Mouse (Mus musculus) liver, embryonic 15.5 days (tissue): ENCODE measurements around the gene Zdhhc25. TPM values are rescaled to one million over a fixed set of nuclear protein-coding genes. Genes with fewer than 3 reads are reported as not detected.

Experiments
- ATAC-seq: fragments of 200-750 bp; cut with Nextera tagmentation; 2 replicates; pipeline ENCODE4 v1.8.0; 2017; ENCODE audit warnings: moderate number of reproducible peaks, mild to moderate bottlenecking, moderate library complexity; ENCODE audit not compliant: insufficient read depth
- H3K27ac ChIP-seq: fragments of 300-500 bp; sonication (generic); replicated peaks from 2 replicates; pipeline ENCODE4 v1.5.1; 2015; ENCODE audit warnings: mild to moderate bottlenecking, inconsistent platforms
- H3K27me3 ChIP-seq: fragments of 300-500 bp; sonication (generic); 2 replicates; pipeline ENCODE4 v1.6.1; 2015; ENCODE audit warnings: mild to moderate bottlenecking, inconsistent platforms
- H3K36me3 ChIP-seq: fragments of 300-500 bp; sonication (generic); replicated peaks from 2 replicates; pipeline ENCODE4 v1.6.1; 2015; ENCODE audit warnings: moderate library complexity, mild to moderate bottlenecking, inconsistent platforms
- H3K4me1 ChIP-seq: fragments of 300-500 bp; sonication (generic); replicated peaks from 2 replicates; pipeline ENCODE4 v1.6.1; 2015; ENCODE audit warnings: inconsistent platforms
- H3K4me2 ChIP-seq: fragments of 300-500 bp; sonication (generic); 2 replicates; pipeline ENCODE4 v1.6.1; 2015; ENCODE audit warnings: moderate library complexity, mild to moderate bottlenecking, inconsistent platforms
- H3K4me3 ChIP-seq: fragments of 300-500 bp; sonication (generic); replicated peaks from 2 replicates; pipeline ENCODE4 v1.5.1; 2015; ENCODE audit warnings: mild to moderate bottlenecking, inconsistent platforms
- H3K9ac ChIP-seq: fragments of 300-500 bp; sonication (generic); 2 replicates; pipeline ENCODE4 v1.6.1; 2015; ENCODE audit warnings: moderate library complexity, mild to moderate bottlenecking, inconsistent platforms
- H3K9me3 ChIP-seq: fragments of 300-500 bp; sonication (generic); replicated peaks from 2 replicates; pipeline ENCODE4 v1.6.1; 2016; ENCODE audit warnings: inconsistent platforms
- WGBS: fragments of 180-500 bp; shearing (Covaris S2); methylation state at CpG from one replicate; pipeline ENCODE4 v1.1.7; 2015; ENCODE audit warnings: mixed read lengths; ENCODE audit not compliant: insufficient replicate concordance; 5-methylcytosine and 5-hydroxymethylcytosine counted together
- polyA plus RNA-seq: library from polyadenylated mRNA; unstranded; fragments of >200 nt; fragmentation: Nextera tagmentation; extraction: Ambion mirVana; gene quantifications from 2 replicates; pipeline ENCODE4 v1.2.1, GENCODE M21; 2015

Gene Zdhhc25
- polyA plus RNA-seq: not detected in 2 replicates

DNA sequence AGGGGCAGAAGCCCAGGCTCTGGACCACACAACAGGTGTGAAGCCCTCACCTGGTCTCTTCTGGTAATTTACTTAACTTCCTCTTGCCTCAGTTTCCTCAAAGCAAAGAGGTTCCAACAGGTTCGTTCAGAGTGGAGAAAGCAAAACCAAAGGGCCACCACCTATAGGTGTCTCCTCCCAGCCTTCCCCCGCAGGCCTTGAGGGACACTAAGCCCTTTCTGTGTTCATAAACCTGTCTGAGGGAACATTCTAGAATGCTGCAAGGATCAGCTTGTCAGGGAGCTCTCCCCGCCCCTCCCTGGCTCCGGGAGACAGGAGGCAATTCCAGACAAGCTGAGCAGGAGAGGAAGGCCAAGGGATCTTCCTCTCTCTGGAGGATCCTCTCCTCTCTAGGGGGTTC is at the start of gene Zdhhc25:
TSS of gene Zdhhc25 (plus strand) at position 301 of the 400 bp plus-strand sequence.
- Histone ChIP-seq H3K27ac (no peak within 1 kb of the TSS), H3K4me2 (no peak within 1 kb of the TSS), H3K9ac (no peak within 1 kb of the TSS), H3K4me1 (no peaks in the 10 kb centered on the region), H3K4me3 (no peak within 1 kb of the TSS), H3K9me3 (no peaks in the 10 kb centered on the region), H3K36me3 (no peaks in the 10 kb centered on the region), H3K27me3 (no peaks in the 10 kb centered on the region)
- ATAC-seq: no peak
- 58% methylated on average over 4 of the region's 4 CpGs for WGBS

DNA sequence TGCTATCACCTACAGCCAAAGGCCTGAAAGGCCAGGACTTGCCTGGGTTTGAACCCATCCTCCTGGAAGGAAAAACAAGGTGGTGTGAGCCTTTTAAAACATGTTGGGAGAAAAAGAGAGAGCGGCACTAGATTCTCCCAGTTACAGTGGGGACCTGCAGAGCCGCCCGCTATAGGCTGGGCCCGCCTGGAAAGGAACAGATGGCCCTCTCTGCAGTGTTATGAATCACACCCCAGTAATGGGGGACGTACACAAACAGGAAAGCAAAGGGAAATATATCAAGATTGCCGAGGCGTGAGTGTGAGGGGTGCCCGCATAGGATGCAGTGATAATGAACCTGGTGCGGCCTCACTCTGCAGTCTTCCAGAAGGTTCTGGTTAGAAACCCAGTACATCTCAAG is 47.2 kb upstream of the Zdhhc25 start:
- no peak overlapping the region for H3K4me2 ChIP-seq
- no peak overlapping the region for H3K9ac ChIP-seq
- no peaks in the 10 kb centered on the region for H3K9me3 ChIP-seq
- no peaks in the 10 kb centered on the region for H3K27me3 ChIP-seq
- H3K27ac ChIP-seq: no peak overlapping the region
- WGBS: 72% methylated on average over 9 of the region's 9 CpGs
- ATAC-seq: no peak
- H3K36me3 ChIP-seq: no peaks in the 10 kb centered on the region
- no peak overlapping the region for H3K4me3 ChIP-seq
- no peaks in the 10 kb centered on the region for H3K4me1 ChIP-seq

DNA sequence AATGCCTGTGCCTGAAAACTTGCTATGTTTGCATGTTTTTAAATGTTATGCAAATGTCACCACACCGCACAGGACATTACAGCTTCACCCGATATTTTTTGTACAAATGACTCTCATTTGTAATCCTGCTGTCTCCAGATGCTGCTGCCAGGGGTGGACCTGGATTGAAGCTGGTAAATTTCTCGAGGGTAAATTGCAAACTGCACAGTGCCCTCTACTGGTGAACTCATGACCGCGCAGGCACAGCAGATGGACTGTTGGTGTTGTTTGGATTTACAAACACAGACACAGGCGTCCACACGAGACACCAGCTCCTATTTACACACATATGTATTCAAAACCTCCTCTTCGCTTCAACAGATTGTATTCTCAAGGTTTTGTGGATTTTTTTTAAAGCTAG is 44.6 kb upstream of the Zdhhc25 start:
- ATAC-seq: no peak
- Histone ChIP-seq H3K36me3 (no peaks in the 10 kb centered on the region), H3K4me2 (no peak overlapping the region), H3K4me3 (no peak overlapping the region), H3K27ac (no peak overlapping the region), H3K9ac (no peak overlapping the region), H3K4me1 (no peaks in the 10 kb centered on the region), H3K27me3 (no peaks in the 10 kb centered on the region), H3K9me3 (no peaks in the 10 kb centered on the region)
- WGBS: 16% methylated on average over 8 of the region's 8 CpGs

DNA sequence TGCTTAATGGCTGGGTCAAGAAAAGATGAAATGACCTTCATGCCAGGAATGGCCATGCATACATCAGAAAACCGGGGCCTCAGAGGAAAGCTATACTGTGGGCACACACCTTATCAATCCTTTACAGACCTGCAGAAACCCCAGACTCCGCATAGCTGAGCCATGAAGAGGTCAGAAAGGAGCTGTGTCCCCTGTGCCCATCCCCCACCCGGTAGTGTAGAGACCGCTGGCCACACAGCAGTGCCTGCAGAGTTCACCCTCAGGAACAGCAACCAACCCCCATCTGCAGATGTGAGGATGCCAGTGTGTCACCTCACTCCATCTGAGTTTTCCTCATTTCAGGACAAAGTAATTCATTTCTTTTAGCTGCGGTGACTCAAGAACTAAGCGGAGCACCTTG is 39.5 kb upstream of the Zdhhc25 start:
- Histone ChIP-seq H3K9me3 (no peaks in the 10 kb centered on the region), H3K4me2 (no peak overlapping the region), H3K4me3 (no peak overlapping the region), H3K27ac (no peak overlapping the region), H3K27me3 (peaks cover 4% of the 10 kb centered on the region; the same call in 1 of the 2 replicates), H3K9ac (no peak overlapping the region), H3K36me3 (no peaks in the 10 kb centered on the region), H3K4me1 (no peaks in the 10 kb centered on the region)
- no peak for ATAC-seq
- 54% methylated on average over 6 of the region's 6 CpGs for WGBS

DNA sequence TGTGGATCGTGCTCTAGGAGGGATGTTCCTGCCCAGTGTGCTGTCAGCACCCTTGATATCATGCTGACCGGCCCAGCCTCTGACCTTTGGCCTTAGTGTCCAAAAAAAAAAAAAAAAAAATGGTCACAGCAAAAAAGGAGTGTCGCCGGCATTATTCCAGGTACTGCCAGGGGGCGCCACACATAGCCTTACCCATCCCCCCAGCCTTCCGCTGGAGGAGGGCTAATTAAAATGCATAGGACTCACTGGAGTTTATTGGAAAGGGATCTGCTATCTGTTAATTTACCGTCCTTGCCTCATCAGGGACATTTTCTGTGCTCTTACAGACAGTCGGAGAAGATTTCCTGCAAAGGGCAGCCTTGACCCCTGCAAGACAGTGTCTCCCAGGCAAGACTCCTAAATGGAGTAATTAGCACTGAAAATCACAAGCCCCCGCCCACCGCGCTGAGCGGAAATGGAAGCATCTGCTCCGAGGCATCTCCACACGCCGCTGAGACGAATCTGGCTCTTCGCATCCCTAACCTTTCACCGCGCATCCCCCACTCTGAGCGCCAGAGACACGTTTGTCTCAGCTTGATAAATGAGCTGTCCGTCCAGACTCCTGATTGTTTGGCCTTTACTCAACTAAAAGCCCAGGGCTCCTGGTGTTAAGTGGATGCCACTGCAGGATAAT is 38.9 kb upstream of the Zdhhc25 start:
- Histone ChIP-seq H3K27ac (no peak overlapping the region), H3K27me3 (peaks cover 4% of the 10 kb centered on the region; the same call in 1 of the 2 replicates), H3K4me3 (no peak overlapping the region), H3K9ac (no peak overlapping the region), H3K4me1 (no peaks in the 10 kb centered on the region), H3K4me2 (no peak overlapping the region), H3K36me3 (no peaks in the 10 kb centered on the region), H3K9me3 (no peaks in the 10 kb centered on the region)
- ATAC-seq: no peak
- WGBS: 6% methylated on average over 22 of the region's 22 CpGs

DNA sequence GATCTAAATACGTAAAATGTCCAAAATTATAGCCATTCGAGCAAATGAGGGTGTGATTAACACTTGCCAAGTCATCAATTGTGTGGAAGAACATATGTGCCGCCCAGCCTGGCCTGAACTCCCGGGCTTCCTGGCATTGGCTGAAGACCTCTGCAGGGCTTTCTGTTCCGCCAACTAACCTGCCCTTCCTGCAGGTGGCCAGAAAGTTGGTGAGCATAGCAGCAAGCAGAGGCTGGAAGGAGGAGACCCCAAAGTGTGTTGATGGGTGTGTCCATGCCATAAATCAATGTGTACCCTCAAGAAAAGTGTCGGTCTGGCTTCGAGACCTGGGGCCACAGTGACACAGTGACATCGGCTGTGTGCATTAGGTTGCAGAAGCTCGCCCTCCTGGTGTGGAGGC is 34.8 kb upstream of the Zdhhc25 start:
- Histone ChIP-seq H3K27me3 (peaks cover 4% of the 10 kb centered on the region; the same call in 1 of the 2 replicates), H3K36me3 (no peaks in the 10 kb centered on the region), H3K9ac (no peak overlapping the region), H3K9me3 (no peaks in the 10 kb centered on the region), H3K4me1 (no peaks in the 10 kb centered on the region), H3K4me3 (no peak overlapping the region), H3K4me2 (no peak overlapping the region), H3K27ac (no peak overlapping the region)
- WGBS: 64% methylated on average over 9 of the region's 9 CpGs
- no peak for ATAC-seq

DNA sequence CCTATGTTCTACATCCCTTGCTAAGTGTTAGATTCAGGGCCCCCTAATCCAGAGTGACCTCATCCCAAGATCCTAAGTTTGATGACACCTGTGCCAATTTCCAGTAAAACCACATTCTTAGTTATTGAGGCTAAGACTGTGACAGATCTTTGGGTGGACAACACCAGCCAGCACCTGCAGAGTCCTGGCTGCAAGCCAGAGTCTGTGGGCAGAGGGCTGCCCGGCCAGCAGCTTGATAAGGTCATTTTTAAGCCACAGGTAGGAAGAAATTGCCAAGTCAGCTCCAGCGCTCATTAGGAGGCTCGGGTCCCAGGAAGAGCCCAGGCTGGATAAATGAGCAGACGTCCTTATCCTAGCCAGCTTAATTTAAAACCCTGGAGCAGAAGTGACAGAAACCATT is 34.3 kb upstream of the Zdhhc25 start:
- H3K4me2 ChIP-seq: no peak overlapping the region
- H3K27me3 ChIP-seq: peaks cover 4% of the 10 kb centered on the region; the same call in 1 of the 2 replicates
- ATAC-seq: no peak
- H3K27ac ChIP-seq: no peak overlapping the region
- H3K4me3 ChIP-seq: no peak overlapping the region
- WGBS: 42% methylated on average over 4 of the region's 4 CpGs
- no peaks in the 10 kb centered on the region for H3K9me3 ChIP-seq
- no peaks in the 10 kb centered on the region for H3K4me1 ChIP-seq
- no peak overlapping the region for H3K9ac ChIP-seq
- no peaks in the 10 kb centered on the region for H3K36me3 ChIP-seq

DNA sequence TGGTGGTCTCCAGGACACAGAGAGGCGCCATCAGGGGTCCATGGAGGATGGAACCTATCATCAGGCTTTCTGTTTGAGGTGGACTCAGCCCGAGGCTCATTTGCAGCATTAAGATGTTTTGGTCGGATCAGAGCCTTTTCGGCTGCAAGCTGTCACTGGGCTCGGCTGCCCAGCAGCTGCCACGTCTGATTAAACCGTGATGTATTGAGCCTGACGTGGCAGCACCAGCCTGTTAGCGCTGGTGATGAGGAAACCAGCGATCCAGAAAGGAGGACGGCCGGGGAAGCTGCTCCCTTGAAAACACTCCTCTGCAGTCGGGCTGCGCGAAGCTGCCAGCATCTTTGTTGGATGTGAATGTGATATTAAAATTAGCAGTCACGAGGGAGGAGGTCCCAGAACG is 29.4 kb upstream of the Zdhhc25 start:
- no peak overlapping the region for H3K4me2 ChIP-seq
- H3K4me3 ChIP-seq: no peak overlapping the region
- no peaks in the 10 kb centered on the region for H3K27me3 ChIP-seq
- 66% methylated on average over 17 of the region's 17 CpGs for WGBS
- peaks cover 3% of the 10 kb centered on the region; the same call in 1 of the 2 replicates for H3K9me3 ChIP-seq
- no peaks in the 10 kb centered on the region for H3K36me3 ChIP-seq
- no peak overlapping the region for H3K9ac ChIP-seq
- no peak overlapping the region for H3K27ac ChIP-seq
- no peak for ATAC-seq
- no peaks in the 10 kb centered on the region for H3K4me1 ChIP-seq

DNA sequence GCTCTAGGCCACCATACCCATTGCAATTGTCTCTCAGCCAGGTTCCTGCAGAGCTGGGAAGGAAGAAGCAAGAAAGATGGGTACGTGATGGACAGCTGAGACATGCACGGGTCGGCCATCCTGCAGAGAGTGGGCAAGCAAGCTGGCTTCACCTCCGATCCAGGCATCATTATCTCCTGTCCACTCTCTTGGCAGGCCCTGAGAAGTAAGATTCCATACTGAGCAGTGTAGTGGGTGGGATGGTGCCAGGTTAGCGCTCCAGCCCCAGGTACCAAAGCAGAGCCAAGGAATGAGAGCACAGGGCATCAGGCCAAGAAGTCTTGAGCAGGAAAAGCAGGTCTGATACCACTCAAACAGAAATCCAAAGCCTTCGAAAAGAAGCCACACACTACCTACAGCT is 20.6 kb upstream of the Zdhhc25 start:
- H3K9me3 ChIP-seq: no peaks in the 10 kb centered on the region
- no peak overlapping the region for H3K27ac ChIP-seq
- no peaks in the 10 kb centered on the region for H3K4me1 ChIP-seq
- no peak overlapping the region for H3K9ac ChIP-seq
- H3K27me3 ChIP-seq: no peaks in the 10 kb centered on the region
- 75% methylated on average over 6 of the region's 6 CpGs for WGBS
- no peak overlapping the region for H3K4me3 ChIP-seq
- no peak for ATAC-seq
- no peak overlapping the region for H3K4me2 ChIP-seq
- H3K36me3 ChIP-seq: no peaks in the 10 kb centered on the region

DNA sequence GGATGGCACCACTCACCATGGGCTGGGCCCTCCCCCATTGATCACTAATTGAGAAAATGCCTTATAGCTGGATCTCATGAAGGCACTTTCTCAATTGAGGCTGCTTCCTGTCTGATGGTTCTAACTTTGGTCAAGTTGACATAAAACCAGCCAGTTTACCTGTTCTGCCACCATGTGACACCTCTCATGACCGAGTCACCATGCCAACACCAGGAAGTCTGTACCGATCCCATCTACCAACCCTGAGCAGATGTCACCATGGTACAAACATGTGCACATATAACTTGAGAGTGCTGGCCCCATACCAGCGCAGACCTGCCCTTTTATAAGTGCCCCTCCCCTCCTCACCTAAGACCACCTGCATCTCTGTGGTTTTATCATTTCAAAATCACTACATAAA is 2.4 kb downstream of the Zdhhc25 start:
- H3K4me1 ChIP-seq: no peaks in the 10 kb centered on the region
- no peak overlapping the region for H3K27ac ChIP-seq
- H3K9ac ChIP-seq: no peak overlapping the region
- no peak overlapping the region for H3K4me2 ChIP-seq
- ATAC-seq: no peak
- H3K27me3 ChIP-seq: no peaks in the 10 kb centered on the region
- H3K9me3 ChIP-seq: no peaks in the 10 kb centered on the region
- no peak overlapping the region for H3K4me3 ChIP-seq
- no peaks in the 10 kb centered on the region for H3K36me3 ChIP-seq
- 62% methylated on average over 3 of the region's 3 CpGs for WGBS

DNA sequence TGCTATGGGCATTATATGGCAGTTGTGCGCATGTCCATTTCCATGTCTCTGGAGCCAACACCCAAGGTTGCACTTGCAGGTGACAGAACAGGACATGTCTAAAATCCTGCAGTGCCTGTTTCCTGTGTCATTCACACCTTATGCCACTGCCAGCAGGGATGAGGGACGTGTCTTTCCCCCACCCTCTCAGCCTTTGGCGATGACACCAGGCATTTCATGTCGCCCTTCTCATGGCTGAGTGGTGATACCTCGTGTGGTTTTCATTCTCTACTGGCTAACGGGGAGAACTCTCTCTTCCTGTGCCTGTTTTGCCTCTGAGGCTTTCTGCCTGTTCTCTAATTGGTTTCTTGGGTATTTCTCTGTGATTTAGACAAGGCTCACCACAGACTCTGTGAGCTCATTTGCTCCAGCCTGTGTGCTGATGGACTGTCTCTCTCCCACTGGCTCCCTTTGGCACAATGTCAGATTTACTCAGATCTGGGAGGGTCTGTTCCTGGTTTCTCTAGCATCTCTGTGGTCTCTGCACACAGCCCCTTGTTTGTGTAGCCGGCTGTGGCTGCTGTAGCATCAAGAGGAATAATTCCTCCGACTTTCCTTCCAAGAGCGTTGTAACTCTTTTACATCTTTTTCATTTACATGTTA is 3.1 kb downstream of the Zdhhc25 start:
- WGBS: 56% methylated on average over 9 of the region's 9 CpGs
- H3K9me3 ChIP-seq: no peaks in the 10 kb centered on the region
- no peak overlapping the region for H3K4me3 ChIP-seq
- no peaks in the 10 kb centered on the region for H3K27me3 ChIP-seq
- no peaks in the 10 kb centered on the region for H3K36me3 ChIP-seq
- H3K9ac ChIP-seq: no peak overlapping the region
- no peak overlapping the region for H3K27ac ChIP-seq
- no peak overlapping the region for H3K4me2 ChIP-seq
- ATAC-seq: no peak
- H3K4me1 ChIP-seq: no peaks in the 10 kb centered on the region

DNA sequence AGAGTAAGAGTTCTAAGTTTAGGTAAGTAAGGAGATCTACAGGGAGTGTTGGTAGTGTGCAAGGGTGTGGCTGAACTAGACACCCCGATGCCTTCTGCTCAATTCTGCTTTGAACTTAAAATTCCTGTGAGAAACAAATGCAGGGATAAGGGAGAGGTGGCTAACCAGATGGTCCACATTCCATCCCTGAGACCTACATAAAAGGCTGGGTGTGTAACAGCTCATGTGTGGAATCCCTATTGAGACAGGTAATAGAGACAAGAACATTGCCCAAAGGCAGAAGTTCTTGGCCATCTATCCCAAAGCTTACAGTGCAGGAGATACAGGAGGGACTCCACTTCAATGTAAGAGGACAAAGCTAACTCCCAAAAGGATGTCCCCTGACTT is 3.6 kb downstream of the Zdhhc25 start:
- Histone ChIP-seq H3K4me2 (no peak overlapping the region), H3K36me3 (no peaks in the 10 kb centered on the region), H3K9me3 (no peaks in the 10 kb centered on the region), H3K4me3 (no peak overlapping the region), H3K27ac (no peak overlapping the region), H3K27me3 (no peaks in the 10 kb centered on the region), H3K4me1 (no peaks in the 10 kb centered on the region), H3K9ac (no peak overlapping the region)
- no peak for ATAC-seq
- 66% methylated on average over 1 of the region's 1 CpGs for WGBS
